Mouse (Mus musculus): ENCODE measurements around the gene Wbp2nl.

Wbp2nl gene

DNA sequence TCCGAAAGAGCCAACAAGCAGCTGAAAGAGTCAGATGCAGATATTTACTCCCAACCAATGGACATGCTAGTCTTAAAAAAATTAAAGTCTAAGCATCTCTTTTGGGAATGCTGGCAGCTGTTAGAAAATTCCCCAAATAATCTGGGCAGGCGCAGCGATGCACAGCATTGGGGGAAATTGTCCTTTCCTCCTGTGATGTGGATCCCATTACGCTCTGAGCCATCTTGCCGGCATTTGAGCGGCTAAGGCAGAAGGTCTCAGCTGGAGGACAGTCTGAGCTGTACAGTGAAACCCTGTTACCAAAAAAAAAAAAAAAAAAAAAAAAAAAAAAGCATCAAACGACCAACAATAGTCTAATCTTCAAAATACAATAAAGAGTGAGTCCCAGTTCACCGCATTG lies 23.4 kb downstream of the Wbp2nl start:
- DNase-seq = no peak

DNA sequence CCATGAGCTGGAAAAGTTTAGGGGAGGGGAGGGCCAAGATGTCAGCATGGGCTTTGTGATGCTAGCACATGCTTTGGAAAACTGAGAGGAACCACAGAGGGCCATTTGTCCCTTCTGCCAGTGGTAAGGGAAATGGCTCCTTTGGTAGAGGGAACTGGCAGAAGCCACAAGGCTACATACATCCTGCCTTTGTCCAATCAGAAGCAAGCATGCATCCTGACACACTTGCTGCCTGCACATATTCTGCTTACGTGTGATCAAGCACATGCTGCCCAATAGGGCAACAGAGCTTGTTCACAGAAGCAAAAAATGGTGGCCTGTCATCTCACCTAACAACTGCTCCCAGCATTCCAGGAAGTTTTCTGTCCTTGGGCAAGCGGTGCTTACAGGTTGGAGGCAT lies 26.6 kb downstream of the Wbp2nl start:
- DNase-seq = no peak

DNA sequence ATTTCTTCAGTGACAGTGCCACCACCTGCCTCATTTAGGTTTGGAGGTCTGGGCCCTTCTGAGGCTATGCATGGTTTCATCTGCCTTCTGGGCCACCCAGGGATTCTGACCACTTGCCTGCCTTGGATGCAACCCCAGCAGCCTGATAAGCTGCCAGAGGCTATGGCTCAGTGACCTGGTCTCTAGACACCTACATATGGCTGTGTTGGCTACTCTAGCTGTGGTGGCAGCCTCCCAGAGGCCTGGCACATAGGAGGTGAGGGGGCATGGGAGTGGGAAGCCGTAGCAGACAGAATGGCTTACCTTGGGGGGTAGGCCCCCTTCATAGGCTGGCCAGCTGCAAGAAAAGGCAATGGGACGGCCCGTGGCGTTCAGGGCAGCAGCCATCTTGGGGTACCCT lies 36.4 kb downstream of the Wbp2nl start:
- DNase-seq = no peak

DNA sequence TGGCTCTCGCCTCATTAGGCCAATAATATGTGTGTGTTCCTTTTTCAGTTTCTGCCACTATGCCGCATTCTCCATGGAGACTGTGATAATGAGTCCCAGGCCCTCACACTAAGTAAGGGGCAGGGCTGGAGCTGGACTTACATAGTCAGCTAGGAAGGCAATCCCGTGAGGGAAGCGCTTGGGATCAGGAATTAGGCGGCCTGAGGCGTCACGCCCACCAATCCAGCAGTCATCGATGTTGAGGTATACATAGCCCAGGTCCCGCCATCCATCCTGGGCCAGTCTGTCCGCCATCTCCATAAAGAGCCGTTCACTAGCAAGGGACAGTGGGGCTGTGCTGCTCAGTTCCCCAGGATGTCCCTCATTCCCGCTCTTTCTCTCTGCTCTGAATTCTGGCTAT lies 37.9 kb downstream of the Wbp2nl start:
- DNase-seq = no peak

DNA sequence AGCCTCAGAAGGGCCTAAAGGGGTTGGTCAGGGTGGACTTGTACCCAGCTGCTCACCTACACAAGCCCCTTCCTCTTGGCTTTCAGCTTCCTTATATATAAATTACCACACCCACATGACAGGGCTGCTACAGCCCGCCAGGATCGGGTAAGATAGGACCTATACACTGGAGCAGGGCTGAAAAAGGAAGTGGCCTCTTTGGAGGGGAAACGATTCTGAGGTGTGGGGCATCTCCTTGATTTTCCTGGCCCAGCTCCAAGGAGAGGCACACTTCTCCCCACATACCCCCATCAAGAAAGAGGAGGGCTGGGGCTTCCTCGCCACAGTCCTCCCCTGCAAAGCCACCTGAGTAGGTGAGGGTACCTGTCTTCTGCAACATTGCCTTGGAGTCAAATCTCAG lies 39.1 kb downstream of the Wbp2nl start:
- DNase-seq = no peak

DNA sequence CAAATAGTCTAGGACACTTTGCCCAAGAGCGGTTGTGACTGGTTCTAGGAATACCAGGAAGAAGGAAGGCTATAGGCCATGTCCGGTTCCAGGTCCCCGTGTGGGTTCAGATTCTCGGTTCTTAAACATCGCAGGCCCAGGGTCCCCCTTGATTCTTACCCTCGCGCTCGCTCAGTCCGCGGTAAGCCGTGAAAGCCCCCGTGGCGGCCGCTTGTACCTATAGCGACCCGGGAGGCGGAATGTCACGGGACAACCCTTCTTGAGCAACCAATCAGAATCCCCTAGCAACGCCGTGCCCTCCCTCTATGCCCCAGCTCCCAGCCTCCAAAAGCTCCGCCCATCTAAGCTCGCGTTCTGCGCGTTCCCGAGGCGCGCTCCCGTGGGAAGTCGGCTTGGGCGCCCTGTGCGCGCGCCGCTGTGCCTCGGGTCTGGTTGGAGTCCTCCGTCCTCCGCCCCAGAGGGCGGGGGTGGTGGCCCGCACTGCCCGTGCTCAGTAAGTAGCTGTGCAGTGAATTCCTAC lies 39.9 kb downstream of the Wbp2nl start, which contains the start of the genes Naga, Pheta2 and Smdt1:
Naga (minus strand) TSS at position 333 of the 520 bp plus-strand sequence.
Pheta2 (plus strand) TSS at position 350 of the 520 bp plus-strand sequence.
Smdt1 (plus strand) TSS at position 367 of the 520 bp plus-strand sequence.
- DNase-seq = peak; percentile 86 to 90

DNA sequence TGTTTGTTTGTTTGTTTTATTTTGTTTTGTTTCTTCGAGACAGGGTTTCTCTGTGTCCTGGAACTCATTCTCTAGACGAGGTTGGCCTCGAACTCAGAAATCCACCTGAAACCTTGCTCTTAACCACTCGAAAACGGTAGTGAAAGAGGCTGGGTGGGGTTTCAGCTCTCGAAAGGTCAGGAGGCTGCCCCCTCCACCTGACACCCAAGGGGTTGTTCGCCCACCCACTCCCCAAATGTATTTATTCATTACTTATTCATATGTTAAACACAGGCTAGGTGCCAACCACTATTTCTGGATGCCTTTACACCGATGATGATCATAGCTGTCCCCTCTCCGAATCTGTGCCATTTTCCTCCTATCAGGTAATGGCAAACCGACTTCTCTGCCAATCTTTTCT lies 40.4 kb downstream of the Wbp2nl start:
- DNase-seq = no peak

DNA sequence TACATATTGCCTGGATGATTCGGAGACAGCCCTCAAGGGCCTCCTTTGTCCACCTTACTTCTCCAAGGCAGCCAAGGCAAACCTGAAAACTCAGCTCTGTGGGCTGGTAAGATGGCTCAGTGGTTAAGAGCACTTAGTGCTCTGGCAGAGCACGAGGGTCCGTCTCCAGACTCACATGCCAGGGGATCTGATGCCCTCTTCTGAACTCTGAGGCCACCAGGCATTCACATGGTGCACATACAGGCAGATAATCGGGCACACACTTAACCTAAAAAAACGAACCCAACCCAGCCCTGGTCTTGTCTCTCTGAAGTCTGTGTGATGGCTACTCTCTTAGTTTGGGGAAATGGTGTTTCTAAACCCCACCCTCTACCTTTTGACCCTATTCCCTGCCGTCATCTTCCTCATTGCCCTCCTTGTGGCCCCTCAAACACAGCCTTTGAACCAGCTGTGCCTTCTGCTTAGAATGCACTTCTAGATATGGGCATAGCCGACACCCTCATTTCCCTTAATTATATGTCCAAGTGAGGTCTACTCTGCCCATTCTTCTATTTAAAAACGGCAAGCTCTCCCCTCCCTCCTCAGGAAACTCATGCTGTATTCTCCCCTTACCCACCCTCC lies 41.0 kb downstream of the Wbp2nl start:
- DNase-seq = no peak

DNA sequence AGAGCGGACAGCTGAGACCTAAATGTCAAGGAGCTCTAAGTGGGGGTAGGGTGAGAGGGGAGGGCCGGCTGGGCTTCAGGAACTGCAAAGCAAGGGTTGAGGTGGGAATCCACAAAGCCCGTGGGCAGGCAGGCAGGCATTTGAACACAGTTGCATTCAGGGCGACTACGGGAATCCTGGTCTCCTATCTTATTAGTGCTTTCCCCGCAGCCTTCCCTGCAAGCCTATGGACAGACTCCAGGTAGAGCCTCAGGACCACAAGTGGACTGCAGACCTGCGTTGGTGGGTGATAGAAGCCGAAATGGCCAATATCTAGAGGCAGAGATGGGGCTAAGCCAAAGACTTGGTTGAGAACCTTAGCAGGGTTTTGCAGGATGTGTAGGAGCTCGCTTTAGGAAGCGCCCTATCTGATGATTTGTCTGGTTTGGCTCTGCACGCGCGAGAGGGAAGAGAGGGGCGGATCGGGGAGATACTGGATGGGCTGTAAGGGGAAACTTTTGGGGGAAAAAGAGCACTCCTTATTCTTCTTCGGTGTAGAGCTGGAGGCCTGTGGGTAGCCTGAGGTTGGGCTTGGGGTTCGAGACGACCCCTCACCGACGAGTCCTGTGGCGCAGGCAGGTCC lies 41.8 kb downstream of the Wbp2nl start:
- no peak for DNase-seq

DNA sequence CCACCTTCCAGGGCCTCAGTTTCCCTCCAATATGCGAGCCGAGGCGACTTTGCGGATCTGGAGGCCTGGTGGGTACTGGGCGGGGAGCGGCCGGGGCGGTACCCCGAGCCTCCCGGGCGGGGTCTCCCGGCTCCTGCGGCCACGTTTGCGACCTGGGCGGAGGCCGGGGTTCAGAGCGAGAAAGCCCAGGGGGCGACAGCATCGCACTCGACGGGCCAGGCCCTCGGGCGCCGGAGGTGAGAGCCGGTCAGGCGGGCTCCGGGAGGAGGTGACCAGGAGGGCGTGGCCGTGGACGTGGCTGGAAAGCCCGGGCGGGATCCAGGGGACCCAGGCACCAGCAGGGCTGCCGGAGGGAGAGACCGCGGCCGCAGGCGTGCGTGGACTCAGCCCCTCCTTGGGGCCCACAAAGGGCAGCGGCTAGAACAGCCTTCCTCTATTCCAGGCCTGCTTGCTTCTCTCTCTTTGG lies 42.3 kb downstream of the Wbp2nl start:
- peak in 1 of 2 experiments; percentile 26 for DNase-seq

DNA sequence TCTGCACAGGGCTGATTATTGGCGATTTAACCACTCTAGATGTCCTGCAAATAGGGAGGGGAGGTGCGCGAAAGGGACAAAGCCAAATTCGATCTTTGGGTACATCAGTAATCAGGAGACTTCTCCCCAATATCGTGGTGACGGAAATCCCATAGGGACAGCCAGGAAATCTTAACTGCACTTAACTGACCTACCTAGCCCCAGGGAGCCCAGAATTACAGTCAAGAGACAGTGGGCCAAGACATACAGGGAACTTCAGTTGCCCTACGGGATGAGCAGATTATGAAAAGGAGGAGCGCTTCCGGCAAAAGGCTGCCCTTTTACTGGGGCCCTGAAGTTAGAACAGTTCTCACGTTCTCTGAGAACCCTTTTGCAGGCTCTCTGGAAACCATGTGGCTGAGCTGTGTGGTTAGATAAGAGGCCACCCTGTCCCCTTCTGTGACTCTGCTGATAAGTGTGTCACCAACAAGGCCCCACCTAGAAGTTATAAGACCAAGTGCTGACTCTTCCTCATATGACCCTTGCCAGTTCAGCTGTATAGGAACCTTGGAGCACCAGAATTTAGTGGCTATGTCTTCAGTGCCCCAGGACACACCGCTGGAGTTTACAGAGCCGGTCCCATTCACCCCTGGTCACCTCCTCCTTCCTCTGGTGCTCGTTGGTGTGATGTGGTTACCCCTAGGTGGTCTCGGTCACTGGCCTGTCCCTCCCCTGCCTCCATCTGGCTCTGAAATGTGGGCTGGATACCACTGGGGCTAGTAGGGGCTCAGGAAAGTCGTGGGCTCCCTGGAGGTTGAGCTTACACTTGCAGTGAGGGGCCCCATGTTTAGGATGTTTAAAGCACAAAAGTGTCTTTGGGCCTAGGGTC lies 43.2 kb downstream of the Wbp2nl start:
- DNase-seq = no peak

DNA sequence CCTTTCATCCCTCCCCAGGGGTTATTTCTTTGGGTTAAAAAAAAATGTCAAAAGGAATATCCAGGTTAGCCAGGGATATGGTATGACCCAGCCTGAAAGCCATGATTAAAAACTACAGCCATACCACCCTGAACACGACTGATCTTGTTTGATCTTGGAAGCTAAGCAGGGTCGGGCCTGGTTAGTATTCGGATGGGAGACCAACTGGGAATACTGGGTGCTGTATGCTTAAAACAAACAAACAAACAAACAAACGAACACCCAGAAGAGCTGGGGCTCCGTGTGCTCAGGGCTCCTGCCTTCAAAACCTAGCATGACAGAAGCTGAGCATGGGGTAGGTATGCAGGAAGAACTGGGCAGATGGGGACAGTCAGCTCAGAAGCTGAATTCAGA lies 43.8 kb downstream of the Wbp2nl start:
- no peak for DNase-seq

DNA sequence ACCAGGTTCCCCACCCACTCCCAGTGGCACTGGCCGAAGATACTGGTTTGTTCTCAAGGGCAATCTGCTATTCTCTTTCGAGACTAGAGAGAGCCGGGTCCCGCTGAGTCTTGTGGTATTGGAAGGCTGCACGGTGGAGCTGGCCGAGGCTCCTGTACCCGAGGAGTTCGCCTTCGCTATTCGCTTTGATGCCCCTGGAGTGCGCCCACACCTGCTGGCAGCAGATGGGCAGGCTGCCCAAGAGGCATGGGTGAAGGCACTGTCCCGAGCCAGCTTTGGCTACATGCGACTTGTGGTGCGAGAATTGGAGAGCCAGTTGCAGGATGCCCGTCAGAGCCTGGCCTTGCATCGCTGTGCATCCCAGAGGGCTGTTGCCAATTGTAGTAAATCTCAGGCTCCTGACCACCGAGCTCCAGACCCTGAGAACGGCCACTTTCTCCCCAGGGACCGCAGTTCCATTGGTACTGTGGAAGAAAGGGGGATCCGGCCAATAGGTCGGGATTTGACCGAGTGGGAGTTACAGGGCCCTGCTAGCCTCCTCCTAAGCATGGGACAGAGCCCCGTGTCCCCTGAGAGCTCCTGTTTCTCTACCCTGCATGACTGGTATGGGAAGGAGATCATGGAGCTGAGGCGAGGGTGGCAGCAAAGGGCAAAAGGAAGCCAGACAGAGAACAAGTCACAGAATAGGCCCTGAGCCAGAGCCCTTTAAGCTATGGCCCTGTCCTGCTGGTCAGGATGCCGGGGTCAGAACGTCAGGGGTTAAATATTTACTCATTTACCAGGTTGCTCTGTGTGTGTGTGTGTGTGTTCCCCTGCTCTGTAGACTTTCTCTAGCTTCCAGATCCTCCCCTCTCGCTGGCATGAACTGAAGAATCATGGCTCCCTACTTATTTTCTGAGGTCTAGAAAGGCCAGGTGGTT lies 44.9 kb downstream of the Wbp2nl start:
- DNase-seq = no peak

DNA sequence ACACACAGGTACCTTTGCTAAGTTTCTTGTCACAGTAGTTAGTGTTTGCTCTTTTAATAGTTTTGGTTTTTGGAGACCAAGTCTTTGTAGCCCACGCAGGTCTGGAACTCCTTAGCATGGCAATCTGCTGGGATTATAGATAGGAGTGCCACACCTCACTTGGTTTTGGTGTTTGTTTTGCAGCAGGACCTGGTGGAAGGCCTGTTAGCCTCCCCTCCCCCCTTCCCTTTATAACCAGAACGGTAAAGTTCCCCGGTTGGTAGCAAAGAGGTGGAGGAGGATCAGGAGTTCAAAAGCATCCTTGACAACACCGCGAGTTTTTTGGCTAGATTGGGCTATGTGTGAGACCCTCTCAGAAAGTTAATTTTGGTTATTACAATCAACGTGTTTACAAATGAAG lies 46.2 kb downstream of the Wbp2nl start:
- DNase-seq = no peak

DNA sequence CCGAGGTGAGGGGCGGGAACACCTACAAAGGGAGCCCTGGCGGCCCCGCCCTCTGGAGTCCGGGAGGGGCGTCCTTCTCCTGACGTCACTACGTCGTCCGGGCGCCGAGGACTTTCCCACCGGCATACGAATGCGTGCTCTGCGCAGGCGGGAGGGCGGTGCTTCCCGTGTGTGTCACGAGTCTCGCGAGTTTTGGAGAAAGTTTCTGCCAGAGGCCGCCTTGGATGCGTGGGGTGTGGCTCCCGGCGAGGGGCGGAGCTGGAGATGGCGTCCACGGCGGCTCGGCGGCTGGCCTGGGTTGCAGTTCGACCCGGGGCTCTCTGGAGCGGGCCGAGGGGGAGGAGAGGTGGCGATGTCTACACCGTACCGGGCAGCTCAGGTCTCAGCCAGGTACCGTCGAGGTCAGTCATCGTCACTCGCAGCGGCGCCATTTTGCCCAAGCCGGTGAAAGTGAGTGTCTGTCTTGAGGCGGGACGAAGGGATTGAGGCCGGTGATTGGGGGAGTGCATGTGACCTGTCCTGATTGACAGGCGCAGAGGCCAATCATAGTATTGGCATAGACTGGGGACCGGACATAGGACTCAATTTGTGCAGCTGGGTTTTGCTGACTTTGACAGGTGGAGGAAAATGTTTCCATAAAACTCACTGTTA lies 47.2 kb downstream of the Wbp2nl start:
- DNase-seq = peak; percentile 95 to 97

DNA sequence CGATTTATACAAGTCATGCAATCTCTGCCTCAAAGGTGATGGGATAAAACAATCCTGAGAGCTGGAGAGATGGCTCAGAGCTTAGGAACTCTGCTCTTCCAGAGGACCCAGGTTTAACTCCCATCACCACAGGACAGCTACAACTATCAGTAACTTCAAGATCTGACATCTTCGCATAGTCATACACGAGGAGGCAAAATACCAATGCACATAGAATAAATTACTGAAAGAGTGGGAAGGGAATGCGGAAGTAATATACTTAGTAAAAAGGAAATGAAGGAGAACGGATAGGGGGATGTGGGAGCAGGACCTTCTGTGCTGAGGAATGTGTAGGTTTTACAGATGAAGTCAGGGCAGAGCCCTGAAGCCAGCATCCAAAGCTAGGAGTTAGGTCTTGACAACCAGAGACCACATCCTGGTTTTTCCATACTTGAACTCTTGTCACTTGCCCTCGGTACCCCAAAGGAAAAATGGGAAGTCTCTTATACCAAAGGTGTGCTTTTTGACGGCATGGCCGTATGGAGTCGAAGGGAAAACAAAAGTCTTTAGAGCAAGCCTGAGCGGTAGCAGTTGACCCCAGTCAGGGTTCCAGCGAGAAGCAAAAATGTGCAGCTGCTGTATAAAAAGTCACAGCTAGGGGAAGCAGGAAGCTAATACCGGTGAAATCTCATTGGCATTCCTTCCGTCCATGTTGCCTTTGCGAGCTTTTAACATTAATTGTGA lies 48.0 kb downstream of the Wbp2nl start:
- DNase-seq = no peak

DNA sequence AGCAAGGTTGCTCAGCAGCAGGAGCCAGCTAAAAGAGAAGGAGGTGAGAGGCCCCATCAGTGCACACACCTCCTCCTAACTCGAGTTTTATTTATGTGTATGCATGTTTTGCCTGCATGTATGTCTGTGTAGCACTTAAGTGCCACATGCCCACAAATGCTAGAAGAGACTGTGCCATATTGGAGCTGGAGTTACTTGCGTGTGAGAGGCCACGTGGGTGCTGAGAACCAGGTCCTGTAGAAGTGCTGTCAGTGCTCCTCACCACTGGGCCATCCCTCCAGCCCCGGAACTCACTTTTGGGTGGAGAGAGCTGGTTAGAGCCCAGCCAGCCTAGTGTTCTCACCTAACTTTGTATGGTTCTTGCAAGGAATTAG lies 48.5 kb downstream of the Wbp2nl start:
- no peak for DNase-seq

DNA sequence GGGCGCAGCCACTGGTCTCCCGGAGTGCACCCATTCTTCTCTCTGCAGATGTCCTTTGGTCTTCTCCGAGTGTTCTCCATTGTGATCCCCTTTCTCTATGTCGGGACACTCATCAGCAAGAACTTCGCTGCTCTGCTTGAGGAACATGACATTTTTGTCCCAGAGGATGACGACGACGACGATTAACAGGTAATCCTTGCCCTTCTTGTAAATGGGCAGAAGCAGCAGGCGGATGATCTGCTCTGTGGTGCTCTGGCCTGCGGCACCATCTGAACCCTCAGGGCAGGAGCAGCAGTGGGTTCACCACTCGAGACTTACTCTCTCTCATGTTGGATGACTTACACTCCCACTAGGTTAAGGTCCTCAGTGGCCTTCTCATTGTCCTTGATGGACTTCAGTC lies 49.1 kb downstream of the Wbp2nl start:
- no peak for DNase-seq

DNA sequence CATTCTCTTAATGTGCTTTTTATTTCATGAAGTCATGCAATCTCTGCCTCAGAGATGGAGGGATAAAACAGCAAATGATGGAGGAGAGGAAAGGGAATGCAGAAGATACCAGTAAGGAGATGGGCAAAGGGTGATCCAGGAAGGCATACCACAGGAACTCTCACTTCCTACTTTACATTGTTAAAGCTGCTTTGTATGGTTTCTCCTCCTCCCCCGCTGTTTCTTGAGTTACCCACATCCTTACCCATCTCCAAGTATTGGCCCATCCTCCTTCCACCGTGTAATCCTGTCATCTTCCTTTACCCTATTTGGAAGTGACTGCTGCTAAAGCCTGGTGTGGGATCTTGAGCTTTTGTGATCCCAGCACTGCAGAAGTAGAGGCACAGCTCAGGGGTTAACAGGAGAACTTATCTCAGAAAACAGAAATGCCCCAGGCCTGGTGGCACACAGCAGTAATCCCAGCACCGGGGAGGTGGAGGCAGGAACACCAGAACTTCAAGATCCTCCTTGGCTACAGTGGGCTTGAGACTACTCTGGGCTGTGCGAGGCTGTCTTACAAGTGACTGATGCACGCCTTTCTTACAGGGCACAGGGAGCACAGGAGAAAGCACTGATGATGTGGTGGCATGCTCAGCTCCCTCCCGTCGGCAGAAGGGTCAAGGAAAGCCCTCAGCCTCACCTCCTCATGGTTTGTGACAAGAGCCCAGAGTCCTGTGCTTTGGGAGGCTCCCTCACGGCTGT lies 49.7 kb downstream of the Wbp2nl start:
- no peak for DNase-seq

DNA sequence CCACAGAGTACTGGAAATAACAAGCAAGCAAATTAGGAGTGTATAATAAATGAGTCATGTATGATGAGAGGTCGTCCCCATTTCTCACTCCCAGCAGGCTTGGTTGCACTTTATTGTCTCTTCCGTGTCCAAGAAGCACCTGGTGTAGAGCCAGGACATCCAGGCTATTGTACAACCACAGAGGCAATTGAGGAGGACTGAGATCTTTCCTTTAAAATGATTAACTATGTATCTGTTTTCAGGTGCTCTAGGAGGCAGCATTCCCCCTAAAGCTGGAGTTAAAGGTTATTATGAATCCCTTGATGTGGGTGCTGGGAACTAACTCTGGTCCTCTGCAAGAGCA lies 50.2 kb downstream of the Wbp2nl start:
- DNase-seq = no peak

DNA sequence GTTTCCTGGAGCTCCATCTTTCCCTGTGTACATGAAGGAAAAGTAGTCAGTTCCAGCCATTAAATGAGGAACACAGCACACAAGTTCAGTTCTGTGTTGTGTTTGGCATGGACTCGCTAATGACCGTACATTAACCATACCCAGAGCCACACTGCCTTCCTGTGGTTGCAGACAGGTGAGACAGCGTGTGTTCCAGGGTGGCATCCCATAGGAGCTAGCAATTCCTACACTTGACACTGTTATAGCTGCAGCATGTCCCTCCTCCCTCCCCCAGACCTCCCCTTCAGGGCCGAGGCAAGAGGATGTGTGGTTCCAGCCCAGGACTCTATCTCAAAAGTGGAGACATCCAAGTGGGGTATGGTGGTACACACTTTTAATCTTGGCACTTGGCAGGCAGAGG lies 51.6 kb downstream of the Wbp2nl start:
- DNase-seq = no peak
